Mouse (Mus musculus): ENCODE measurements around the gene Nxf3. TPM values are rescaled to one million over a fixed set of nuclear protein-coding genes. Genes with fewer than 3 reads are reported as not detected.
"Not testable (repeated sequence)": the region's sequence is repeated elsewhere in the genome, so short reads cannot be mapped to it uniquely, and the experiment has no call there.

Gene Nxf3
- polyA plus RNA-seq, 1 experiment = 0.04 TPM

- no peaks in the 10 kb centered on the region for H3K4me1 ChIP-seq (ENCODE audit: control insufficient read depth, insufficient read depth, low read length)
- no peak overlapping the region for H3K4me3 ChIP-seq (replicated peaks; ENCODE audit: extremely low read depth, low read depth, low read length)
- WGBS = 8% methylated on average over 2 of the region's 2 CpGs
- DNase-seq = no peak
- no peak for TF ChIP-seq CTCF (IDR thresholded peaks at IDR 0.05; ENCODE audit: insufficient read depth, low read length)
- TF ChIP-seq POLR2A (IDR thresholded peaks at IDR 0.05; ENCODE audit: borderline replicate concordance, extremely low read depth, low read depth, low read length) = no peak
Observed at GRCm38 (mm10) chrX:136092497-136093279, 7.6 kb upstream of the Nxf3 start.

DNA sequence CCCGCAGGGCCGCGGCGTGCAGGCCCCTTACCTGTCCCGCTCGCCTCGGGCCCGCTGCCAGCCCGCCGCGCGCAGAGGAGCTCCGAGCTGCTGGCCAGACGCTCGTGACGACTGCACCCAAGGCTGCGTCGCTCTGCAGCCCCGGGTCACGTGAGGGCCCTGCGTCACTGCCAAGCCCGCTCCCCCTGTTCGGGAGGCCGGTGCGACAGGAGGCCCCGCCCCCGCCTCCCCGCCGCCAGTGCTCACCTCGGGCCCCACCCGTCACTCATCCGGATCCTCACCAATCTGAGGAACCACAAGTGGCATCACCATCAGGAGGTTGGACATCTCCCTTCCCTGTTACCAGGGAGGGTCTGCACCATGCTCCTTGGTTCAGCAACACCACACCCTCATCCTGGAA lies 17.0 kb downstream of the Nxf3 start, which contains the start of gene Bex2:
Gene Bex2, minus strand, starts transcription at position 217 of the 400 bp plus-strand sequence.
- not testable (repeated sequence) for DNase-seq
- WGBS = 16% methylated on average over 12 of the region's 32 CpGs
- peak within 1 kb of the TSS; percentile 28 for H3K4me3 ChIP-seq (replicated peaks; ENCODE audit: extremely low read depth, low read depth, low read length)

GRCm38 (mm10) chrX:136067201-136067991 lies 17.7 kb downstream of the Nxf3 start:
- not testable (repeated sequence) for H3K4me1 ChIP-seq (ENCODE audit: control insufficient read depth, insufficient read depth, low read length); DNase-seq
- 34% methylated on average over 23 of the region's 48 CpGs for WGBS
- peak overlapping the region; percentile 28 for H3K4me3 ChIP-seq (replicated peaks; ENCODE audit: extremely low read depth, low read depth, low read length)

More for the DNA sequence above, 17.0 kb downstream of the Nxf3 start, which contains the start of gene Bex2:
- not testable (repeated sequence) for H3K4me1 ChIP-seq (ENCODE audit: control insufficient read depth, insufficient read depth, low read length)

DNA sequence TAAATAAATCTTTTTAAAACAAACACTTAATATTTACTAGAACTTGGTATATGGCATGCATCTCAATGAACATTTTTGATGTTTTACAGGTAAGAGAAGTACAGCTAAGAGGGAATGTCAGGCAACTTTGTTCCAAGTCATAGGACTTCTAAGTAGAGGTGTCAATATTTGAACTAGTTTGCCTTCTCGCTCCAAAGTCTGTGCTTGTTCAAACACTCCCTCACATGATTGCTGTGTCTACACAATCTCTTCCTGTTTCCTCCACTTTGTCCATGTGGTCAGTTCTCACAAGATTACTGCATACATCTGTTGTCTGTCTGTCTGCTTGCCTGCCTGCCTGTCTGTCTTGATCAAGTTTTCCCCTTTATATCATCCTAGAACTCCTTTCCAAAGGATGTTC lies 24.4 kb downstream of the Nxf3 start:
- TF ChIP-seq CTCF (IDR thresholded peaks at IDR 0.05; ENCODE audit: insufficient read depth, low read length) (no peak), POLR2A (IDR thresholded peaks at IDR 0.05; ENCODE audit: borderline replicate concordance, extremely low read depth, low read depth, low read length) (no peak)
- WGBS = 47% methylated on average over 1 of the region's 1 CpGs
- Histone ChIP-seq H3K4me1 (ENCODE audit: control insufficient read depth, insufficient read depth, low read length) (no peaks in the 10 kb centered on the region), H3K4me3 (replicated peaks; ENCODE audit: extremely low read depth, low read depth, low read length) (no peak overlapping the region)
- DNase-seq = no peak

DNA sequence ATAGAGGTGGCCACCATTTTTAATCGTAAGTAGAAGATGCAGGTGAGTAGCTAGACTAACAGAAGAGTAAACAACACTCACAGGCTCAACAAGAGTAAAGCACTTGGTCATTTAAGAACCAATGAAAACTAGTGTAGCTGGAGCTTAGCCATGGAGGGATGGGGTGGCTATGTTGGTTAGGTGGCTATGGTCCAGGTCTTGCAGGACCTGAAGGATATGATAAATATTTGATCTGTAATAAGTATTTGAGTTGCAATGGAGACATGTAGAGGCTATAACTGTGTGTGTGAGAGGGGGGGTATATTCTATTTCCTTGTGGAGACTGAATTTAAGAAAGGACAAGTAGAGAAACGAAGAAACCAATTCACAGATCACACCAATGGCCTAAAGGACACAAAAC lies 33.8 kb downstream of the Nxf3 start:
- TF ChIP-seq CTCF (IDR thresholded peaks at IDR 0.05; ENCODE audit: insufficient read depth, low read length) (no peak), POLR2A (IDR thresholded peaks at IDR 0.05; ENCODE audit: borderline replicate concordance, extremely low read depth, low read depth, low read length) (no peak)
- Histone ChIP-seq H3K4me3 (replicated peaks; ENCODE audit: extremely low read depth, low read depth, low read length) (no peak overlapping the region), H3K4me1 (ENCODE audit: control insufficient read depth, insufficient read depth, low read length) (no peaks in the 10 kb centered on the region)
- 63% methylated on average over 2 of the region's 2 CpGs for WGBS
- DNase-seq = no peak

DNA sequence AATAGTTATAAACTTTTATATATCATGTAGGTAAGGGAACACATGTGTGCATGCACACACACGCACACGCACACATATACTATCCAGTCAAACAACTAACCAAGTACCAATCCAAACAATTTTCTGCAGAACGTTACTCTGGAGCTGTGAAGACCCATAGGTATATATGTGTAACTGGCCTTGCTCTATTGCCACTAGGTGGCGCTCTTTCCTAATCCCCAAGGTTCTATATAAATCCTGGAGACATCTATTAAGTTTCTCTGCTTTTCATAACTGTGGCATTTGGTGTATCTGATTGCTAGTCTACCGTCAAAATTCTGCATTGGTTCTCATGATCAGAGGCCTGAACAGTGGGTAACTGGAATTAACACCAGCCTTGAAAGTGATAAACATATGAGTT lies 37.5 kb downstream of the Nxf3 start:
- TF ChIP-seq CTCF (IDR thresholded peaks at IDR 0.05; ENCODE audit: insufficient read depth, low read length) (no peak), POLR2A (IDR thresholded peaks at IDR 0.05; ENCODE audit: borderline replicate concordance, extremely low read depth, low read depth, low read length) (no peak)
- WGBS = 18% methylated on average over 5 of the region's 5 CpGs
- no peaks in the 10 kb centered on the region for H3K4me1 ChIP-seq (ENCODE audit: control insufficient read depth, insufficient read depth, low read length)
- DNase-seq = no peak
- H3K4me3 ChIP-seq (replicated peaks; ENCODE audit: extremely low read depth, low read depth, low read length) = no peak overlapping the region

GRCm38 (mm10) chrX:136043726-136044125 lies 41.3 kb downstream of the Nxf3 start:
- no peak for DNase-seq
- WGBS = 87% methylated on average over 1 of the region's 1 CpGs
- Histone ChIP-seq H3K4me3 (replicated peaks; ENCODE audit: extremely low read depth, low read depth, low read length) (no peak overlapping the region), H3K4me1 (ENCODE audit: control insufficient read depth, insufficient read depth, low read length) (no peaks in the 10 kb centered on the region)
- no peak for TF ChIP-seq CTCF (IDR thresholded peaks at IDR 0.05; ENCODE audit: insufficient read depth, low read length)
- no peak for TF ChIP-seq POLR2A (IDR thresholded peaks at IDR 0.05; ENCODE audit: borderline replicate concordance, extremely low read depth, low read depth, low read length)

GRCm38 (mm10) chrX:136032799-136033763 lies 52.0 kb downstream of the Nxf3 start, which contains the start of gene Arxes1:
Gene Arxes1 (plus strand): TSS chrX:136033367.
- not testable (repeated sequence) for H3K4me3 ChIP-seq (replicated peaks; ENCODE audit: extremely low read depth, low read depth, low read length); H3K4me1 ChIP-seq (ENCODE audit: control insufficient read depth, insufficient read depth, low read length); DNase-seq
- 24% methylated on average over 18 of the region's 49 CpGs for WGBS

DNA sequence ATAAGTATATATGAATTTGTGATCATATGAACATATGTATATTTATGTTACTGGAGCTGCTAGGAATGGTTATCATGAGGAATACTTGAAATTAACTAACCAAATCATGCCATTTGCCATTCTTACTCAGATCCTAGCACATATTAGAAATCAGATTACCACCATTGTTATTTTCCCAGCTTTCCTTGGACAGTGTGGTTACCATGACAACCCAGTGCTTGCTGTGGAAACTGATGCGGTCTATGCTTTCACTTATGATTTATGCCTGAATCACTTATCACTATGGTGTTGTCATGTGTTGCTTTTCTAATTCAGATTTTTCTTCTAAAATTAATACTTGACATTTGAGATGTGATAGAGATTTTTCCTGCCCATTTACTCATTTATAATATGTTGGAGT lies 54.7 kb downstream of the Nxf3 start:
- no peak for TF ChIP-seq CTCF (IDR thresholded peaks at IDR 0.05; ENCODE audit: insufficient read depth, low read length)
- 64% methylated on average over 1 of the region's 1 CpGs for WGBS
- no peak for DNase-seq

More for the DNA sequence above, 54.7 kb downstream of the Nxf3 start:
- H3K4me1 ChIP-seq (ENCODE audit: control insufficient read depth, insufficient read depth, low read length) = no peaks in the 10 kb centered on the region
- H3K4me3 ChIP-seq (replicated peaks; ENCODE audit: extremely low read depth, low read depth, low read length) = no peak overlapping the region

Other genes starting within 250 kb of the Nxf3 start
- gene Gprasp2, start 246.2 kb downstream of the Nxf3 start, polyA plus RNA-seq (2012; rRNA removed) = 1.5 and 1.7 TPM in 2 replicates
- 10.2 and 12.2 TPM in 2 replicates for gene Arxes2, start 91.4 kb downstream of the Nxf3 start, polyA plus RNA-seq (2012; rRNA removed)
- gene Arxes1, start 51.9 kb downstream of the Nxf3 start, polyA plus RNA-seq (2012; rRNA removed) = 1.1 and 1.8 TPM in 2 replicates
- gene Bex2, start 17.0 kb downstream of the Nxf3 start, polyA plus RNA-seq (2012; rRNA removed) = 18.6 and 23.7 TPM in 2 replicates
- gene Bex4, start 53.7 kb upstream of the Nxf3 start, polyA plus RNA-seq (2012; rRNA removed) = 10.8 and 12.0 TPM in 2 replicates
- 4.5 and 11.4 TPM in 2 replicates for gene Tceal8, start 87.1 kb upstream of the Nxf3 start, polyA plus RNA-seq (2012; rRNA removed)
- gene Tceal5, start 118.6 kb upstream of the Nxf3 start, polyA plus RNA-seq (2012; rRNA removed) = 0.11 TPM in 2 replicates
- not detected in 2 replicates for gene Tceal7, start 129.5 kb upstream of the Nxf3 start, polyA plus RNA-seq (2012; rRNA removed)
- gene Bex1, start 130.3 kb upstream of the Nxf3 start, polyA plus RNA-seq (2012; rRNA removed) = 3.0 and 3.4 TPM in 2 replicates
- 13.9 and 30.9 TPM in 2 replicates for gene Tceal9, start 159.8 kb upstream of the Nxf3 start, polyA plus RNA-seq (2012; rRNA removed)
- gene Bex3, start 185.0 kb upstream of the Nxf3 start, polyA plus RNA-seq (2012; rRNA removed) = 37.3 and 54.9 TPM in 2 replicates